Mouse (Mus musculus): ENCODE results near the gene Ddx41.
"Not testable (repeated sequence)": the region's sequence is repeated elsewhere in the genome, so short reads cannot be mapped to it uniquely, and the experiment has no call there.

The Ddx41 gene

DNA sequence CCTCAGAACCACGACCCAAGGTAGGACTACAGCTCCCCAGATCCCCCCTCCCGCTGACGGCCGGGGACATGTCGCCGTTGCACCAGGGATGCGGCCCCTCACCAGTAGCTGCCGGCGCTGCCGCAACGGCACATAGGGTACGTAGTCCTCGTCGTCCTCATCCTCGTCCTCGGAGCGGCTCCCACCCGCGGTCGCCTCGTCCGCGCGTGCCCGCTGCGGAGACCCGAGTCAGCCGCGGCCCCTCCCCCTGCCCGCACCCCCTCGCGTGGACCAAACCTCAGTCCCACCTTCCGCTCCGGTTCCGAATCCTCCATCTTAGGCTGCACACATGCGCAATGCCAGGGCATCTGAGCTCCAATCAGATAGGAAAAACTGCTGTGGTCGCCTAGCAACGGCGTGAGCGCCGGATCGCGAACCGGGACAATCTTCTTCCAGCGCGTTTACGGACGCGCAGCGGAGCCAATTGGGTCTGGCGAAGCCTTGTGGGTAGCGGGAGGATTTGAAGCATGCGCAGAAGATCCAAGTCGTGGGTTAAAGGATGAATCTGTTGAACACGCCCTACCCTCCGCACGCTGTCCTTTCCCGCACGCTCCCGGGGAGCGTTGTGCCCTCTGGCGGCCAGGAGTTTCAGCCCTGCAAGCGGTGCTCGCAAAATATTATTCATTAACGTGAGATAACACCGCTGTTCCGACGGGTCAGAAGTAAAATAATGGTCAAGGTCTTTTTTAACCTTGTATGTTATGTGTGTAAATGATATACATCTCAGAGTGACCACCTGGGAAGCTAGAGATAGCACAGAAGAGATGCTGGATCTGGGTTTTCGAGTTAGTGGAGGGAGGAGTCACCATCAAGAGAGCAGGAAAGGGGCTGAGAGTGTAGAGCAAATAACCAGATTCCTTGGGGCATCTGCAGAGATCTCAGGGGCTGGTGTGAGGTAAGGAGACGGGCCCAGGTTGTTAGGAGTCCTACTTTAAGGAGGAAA lies at the start of gene Ddx41:
Gene Ddx41, minus strand, starts transcription at position 465 of the 982 bp plus-strand sequence.
- in situ Hi-C loops (cut with MboI; ENCODE audit: low sequenced_read_pairs) = no loop called here

GRCm38 (mm10) chr13:55578086-55578485 lies 41.6 kb upstream of the Ddx41 start:
- in situ Hi-C loops (cut with MboI; ENCODE audit: low sequenced_read_pairs) = no loop called here

- in situ Hi-C loops (cut with MboI; ENCODE audit: low sequenced_read_pairs) = not testable (repeated sequence)
Measured at GRCm38 (mm10) chr13:55576872-55577271, 40.4 kb upstream of the Ddx41 start.

GRCm38 (mm10) chr13:55575932-55576331 lies 39.5 kb upstream of the Ddx41 start:
- in situ Hi-C loops (cut with MboI; ENCODE audit: low sequenced_read_pairs) = no loop called here

DNA sequence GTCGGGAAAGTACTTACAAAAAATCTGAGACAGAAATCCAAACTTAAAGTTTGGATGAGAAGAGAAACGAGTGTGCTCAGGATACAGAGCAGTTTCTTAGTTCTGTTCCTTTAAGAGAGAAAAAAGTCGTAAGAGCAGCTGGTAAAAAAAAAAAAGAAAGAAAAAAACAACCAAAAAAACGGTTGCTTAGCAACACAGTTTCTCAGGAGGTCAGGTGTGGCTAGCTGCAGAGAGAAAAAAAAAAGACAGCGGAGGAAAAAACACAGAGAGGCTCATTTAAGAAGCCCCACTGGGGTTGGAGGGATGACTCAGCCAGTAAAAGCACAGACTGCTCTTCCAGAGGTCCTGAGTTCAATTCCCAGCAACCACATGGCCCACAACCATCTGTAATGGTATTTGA lies 37.9 kb upstream of the Ddx41 start:
- in situ Hi-C loops (cut with MboI; ENCODE audit: low sequenced_read_pairs) = no loop called here

DNA sequence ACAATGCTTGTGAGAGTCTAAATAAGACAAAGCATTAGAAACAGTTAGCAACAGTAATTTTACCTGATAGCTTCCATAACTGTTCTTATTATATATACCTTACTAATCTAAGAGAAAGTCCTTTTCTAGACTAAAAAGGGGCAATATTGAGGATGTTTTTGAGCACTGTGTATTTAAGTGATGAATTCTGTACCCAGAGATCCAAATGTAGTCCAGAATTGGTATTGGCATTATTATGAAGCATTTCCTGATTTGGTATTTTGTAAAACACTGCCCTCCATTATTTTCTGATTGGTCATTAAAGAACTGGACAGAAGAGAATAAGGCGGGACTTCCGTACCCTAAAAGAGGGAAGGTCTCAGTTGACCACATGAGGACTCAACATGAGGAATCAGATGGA lies 37.0 kb upstream of the Ddx41 start, which contains the start of gene Tmed9:
Gene Tmed9, plus strand, starts transcription at position 301 of the 400 bp plus-strand sequence.
- in situ Hi-C loops (cut with MboI; ENCODE audit: low sequenced_read_pairs) = no loop called here

GRCm38 (mm10) chr13:55571977-55572376 lies 35.5 kb upstream of the Ddx41 start:
- in situ Hi-C loops (cut with MboI; ENCODE audit: low sequenced_read_pairs) = no loop called here

GRCm38 (mm10) chr13:55571027-55571751 lies 34.7 kb upstream of the Ddx41 start, which contains the start of gene Fam193b:
Gene Fam193b, minus strand, starts transcription at chr13:55571120.
- in situ Hi-C loops (cut with MboI; ENCODE audit: low sequenced_read_pairs) = no loop called here

DNA sequence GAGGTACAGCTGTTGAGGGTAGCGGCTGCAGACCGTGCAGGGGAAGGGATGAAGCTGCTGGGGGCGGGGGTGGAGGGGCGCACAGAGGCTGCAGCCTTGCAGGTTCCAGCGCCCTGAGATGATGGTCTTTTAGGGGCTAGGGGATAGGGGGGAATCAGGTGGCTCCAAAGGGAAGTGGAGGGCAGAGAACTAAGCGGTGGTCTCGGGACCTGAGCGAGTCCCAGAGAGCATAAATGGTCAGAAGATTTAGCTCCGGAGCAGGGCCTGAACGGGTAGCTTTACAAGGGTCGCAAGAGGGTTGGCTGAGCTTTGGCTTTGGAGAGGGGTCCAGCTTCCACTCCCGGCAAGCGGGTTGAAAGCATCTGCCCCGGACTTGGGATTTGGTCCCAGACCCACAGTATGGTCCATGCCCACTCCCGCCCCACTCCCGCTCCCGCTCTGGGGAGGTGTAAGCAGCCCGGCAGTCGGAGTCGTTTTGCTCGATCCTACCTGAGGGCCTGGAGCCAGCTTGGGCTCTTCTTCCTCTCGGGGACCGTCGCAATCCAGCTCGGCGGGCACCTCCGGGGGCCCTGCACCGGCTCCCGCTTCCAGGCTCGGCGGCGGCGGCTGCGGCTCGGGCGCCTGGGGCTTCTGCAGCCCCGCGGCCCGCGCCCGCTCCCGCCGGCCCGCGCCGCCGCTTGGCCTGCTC lies 34.0 kb upstream of the Ddx41 start:
- in situ Hi-C loops (cut with MboI; ENCODE audit: low sequenced_read_pairs) = no loop called here

- in situ Hi-C loops (cut with MboI; ENCODE audit: low sequenced_read_pairs) = no loop called here
Measured at GRCm38 (mm10) chr13:55569726-55570285, 33.3 kb upstream of the Ddx41 start.

DNA sequence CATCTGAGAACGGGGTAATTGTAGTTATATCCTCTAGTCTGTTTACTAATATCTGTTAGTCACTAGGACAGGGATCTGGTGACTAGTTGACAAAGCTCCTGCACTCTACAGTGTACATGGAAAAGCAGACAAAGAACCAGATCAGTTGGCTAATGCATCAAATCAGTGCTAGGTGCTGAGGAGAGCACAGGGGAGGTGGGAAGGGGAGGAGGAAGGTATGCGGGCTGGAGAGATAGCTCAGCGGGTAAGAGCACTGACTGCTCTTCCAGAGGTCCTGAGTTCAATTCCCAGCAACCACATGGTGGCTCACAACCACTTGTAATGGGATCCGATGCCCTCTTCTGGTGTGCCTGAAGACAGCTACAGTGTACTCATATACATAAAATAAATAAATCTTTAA lies 32.1 kb upstream of the Ddx41 start:
- in situ Hi-C loops (cut with MboI; ENCODE audit: low sequenced_read_pairs) = not testable (repeated sequence)

DNA sequence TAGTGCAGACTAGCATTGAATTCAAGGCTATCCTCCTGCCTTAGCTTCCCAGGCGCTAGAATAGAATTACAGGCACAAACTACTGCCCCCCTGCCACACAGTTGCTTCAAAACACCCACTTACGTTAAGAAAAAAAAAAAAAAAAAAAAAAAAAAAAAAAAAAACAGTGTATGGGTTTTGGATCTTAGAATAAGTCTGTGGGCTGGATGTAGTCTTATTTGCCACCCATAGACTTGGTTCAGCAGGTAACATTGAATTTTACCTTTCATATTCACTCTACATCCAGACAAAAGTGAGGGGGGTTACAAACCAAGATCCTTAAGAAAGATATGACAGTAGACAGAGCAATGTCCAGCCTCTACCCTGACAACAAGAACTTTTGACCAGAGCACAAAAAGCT lies 31.5 kb upstream of the Ddx41 start:
- in situ Hi-C loops (cut with MboI; ENCODE audit: low sequenced_read_pairs) = no loop called here

- in situ Hi-C loops (cut with MboI; ENCODE audit: low sequenced_read_pairs) = no loop called here
Measured at GRCm38 (mm10) chr13:55567001-55567400, 30.5 kb upstream of the Ddx41 start.

GRCm38 (mm10) chr13:55563266-55563879 lies 26.9 kb upstream of the Ddx41 start:
- in situ Hi-C loops (cut with MboI; ENCODE audit: low sequenced_read_pairs) = no loop called here

DNA sequence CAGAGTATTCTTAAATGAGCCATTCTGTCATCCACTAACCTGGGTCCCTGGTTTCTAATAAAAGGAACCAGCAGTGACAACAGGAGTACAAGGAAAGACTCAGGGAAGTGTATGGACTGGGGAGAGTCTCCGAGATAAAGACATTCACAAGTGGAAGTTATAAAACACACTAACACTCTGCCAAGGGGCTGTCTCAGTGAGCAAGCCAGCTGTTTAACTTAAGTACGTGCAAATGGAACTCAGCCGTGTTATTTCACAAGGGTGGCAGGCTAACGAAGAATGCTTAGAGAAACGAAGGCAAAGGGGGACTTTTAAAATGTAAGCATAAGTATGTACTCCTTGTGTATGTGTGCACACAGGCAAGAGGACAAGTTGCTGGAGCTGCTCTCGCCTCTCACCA lies 21.0 kb upstream of the Ddx41 start:
- in situ Hi-C loops (cut with MboI; ENCODE audit: low sequenced_read_pairs) = no loop called here

DNA sequence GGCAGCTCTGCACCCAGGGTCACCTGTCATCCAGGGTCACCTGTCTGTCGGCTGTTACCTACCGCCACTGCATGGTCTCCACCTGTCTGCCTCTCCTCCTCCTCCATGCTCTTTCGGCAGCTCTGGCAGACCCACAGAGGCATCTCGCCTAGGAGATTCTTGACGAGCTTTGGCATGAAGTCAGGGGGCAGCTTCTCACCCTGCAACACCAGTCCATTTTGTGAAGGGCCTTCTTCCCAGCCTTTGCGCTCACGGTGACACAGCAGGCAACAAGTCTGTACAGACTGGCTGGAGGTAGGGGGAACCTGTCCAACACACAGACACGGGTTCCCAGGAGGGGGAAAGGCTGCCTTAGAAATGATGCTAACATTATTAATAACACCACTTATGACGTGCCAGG lies 19.5 kb upstream of the Ddx41 start:
- in situ Hi-C loops (cut with MboI; ENCODE audit: low sequenced_read_pairs) = no loop called here

DNA sequence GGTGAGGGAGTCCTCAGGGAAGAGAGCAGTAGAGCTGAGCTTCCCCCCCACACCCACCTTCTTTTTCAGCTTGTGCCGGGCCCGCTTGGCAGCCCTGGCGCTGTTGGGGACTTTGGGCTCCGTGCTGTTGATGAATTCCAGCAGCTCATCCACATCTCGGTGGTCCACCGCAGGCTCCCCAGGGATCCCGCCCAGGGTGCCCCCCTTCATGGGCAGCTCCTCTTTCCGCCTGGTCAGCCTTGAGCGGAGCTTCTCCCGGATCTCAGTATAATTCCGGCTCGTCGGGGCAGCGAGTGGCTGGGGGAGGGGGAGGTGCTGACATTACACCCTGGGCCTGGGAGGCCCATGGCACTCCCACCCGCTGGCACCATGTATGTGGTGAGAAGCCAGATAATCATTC lies 12.6 kb upstream of the Ddx41 start:
- in situ Hi-C loops (cut with MboI; ENCODE audit: low sequenced_read_pairs) = no loop called here

DNA sequence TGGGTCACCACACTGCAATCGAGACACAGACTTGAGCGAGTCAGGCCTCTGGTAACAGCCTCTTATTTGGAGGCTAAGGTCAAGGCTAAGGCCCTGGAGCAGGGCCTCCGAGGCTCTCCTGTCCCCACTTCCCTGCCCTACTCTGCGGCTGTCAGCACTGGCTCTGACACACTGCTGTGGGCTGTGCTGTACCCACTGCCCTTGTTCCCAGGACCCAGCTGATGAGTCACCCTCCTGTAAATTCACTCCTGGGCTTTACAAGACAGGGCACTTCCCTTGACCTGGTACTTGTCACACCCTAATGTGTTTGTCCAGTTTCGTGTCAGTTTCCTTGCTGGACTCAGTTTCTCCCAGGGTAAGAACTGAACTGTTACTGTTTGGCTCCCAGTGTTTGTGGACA lies 12.0 kb upstream of the Ddx41 start:
- in situ Hi-C loops (cut with MboI; ENCODE audit: low sequenced_read_pairs) = no loop called here

DNA sequence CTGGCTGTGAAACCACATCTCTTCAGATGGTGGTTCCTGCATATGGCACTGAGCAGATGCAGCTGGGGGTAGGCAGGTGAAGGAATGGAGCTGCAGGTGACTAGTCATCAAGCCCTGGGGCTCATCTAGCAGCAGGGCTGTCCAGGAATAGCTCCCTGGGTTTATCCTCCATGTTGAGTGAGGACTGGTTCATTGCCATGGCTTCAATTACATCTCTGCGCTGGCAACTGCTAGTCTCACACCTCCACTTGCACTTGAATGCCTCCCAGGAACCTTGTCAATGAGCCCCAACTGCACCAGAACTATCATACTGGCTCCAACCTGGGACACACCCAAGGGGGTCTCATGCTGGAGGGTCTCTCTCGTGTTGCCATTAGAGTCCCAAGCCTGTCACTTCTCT lies 11.5 kb upstream of the Ddx41 start:
- in situ Hi-C loops (cut with MboI; ENCODE audit: low sequenced_read_pairs) = no loop called here

DNA sequence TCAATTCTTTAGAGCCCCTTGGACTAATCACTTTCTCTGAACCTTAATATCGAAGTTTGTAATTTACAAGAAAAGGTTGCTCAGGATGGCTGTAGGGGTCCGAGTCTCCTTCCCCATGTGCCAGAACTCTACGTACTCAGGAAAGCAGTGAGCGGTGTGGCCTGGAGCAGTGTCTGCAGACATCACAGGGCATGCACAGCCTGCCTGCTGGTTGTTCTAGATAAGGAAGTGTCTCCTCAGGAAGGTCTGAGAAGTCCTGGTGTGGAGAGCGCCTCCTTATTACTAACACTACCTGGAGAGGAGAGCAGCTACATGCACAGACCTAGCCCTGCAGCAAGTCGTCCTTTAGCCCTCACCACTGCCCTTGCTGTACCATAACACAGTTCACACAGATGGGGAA lies 8.3 kb upstream of the Ddx41 start:
- in situ Hi-C loops (cut with MboI; ENCODE audit: low sequenced_read_pairs) = no loop called here

All from CH12F3 (cell line).